Mouse (Mus musculus): Measurements from ENCODE around the gene Srl.

GRCm38 (mm10) chr16:4557085-4557484, 15.5 kb upstream of the Srl start:
- no peak for TF ChIP-seq CTCF (IDR thresholded peaks at IDR 0.05; ENCODE audit: borderline replicate concordance, insufficient read depth, low read depth, low read length)
- TF ChIP-seq POLR2A (IDR thresholded peaks at IDR 0.05; ENCODE audit: borderline replicate concordance, insufficient read depth, low read length): no peak

Data from cerebellum, adult 2 months (tissue).